Mouse (Mus musculus): ENCODE measurements around the gene Psg27. TPM values are rescaled to one million over a fixed set of nuclear protein-coding genes. Genes with fewer than 3 reads are reported as not detected.

Gene Psg27
- polyA plus RNA-seq, 1 experiment from 2014 or later: not detected

DNA sequence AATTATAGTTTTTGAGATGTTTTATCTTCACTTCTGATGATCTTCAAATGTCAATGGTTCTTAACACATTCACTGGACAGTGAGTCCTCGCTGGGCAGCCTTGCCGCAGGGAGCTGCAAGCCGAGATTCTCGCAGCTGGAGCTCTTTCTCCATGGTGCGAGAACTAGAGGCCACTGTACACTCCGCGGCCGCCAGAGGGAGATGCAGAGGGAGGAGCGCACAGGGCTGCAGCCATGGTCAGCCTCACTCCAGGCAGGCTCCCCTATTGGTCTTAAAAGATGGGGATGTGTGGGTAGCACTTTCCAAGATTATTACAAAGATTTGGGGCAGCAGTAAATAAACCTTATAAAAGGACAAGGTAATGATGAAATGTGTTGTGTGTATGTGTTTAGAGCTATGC, 55.6 kb downstream of the Psg27 start:
- H3K9ac ChIP-seq (ENCODE audit: low read depth, low read length): no peak overlapping the region
- no peak overlapping the region for H3K4me3 ChIP-seq (ENCODE audit: low read depth, low read length)
- no peak overlapping the region for H3K27ac ChIP-seq (replicated peaks; ENCODE audit: low read depth, low read length)
- H3K9me3 ChIP-seq (ENCODE audit: control insufficient read depth, low read length): no peaks in the 10 kb centered on the region
- H3K4me1 ChIP-seq (ENCODE audit: control insufficient read depth, insufficient read depth, low read length): no peaks in the 10 kb centered on the region
- WGBS: 18% methylated on average over 9 of the region's 9 CpGs
- no peak for DNase-seq (ENCODE audit: low spot score)
- no peaks in the 10 kb centered on the region for H3K36me3 ChIP-seq (ENCODE audit: control insufficient read depth, insufficient read depth, low read length)
- no peak overlapping the region for H3K4me2 ChIP-seq (ENCODE audit: low read depth, low read length)
- H3K27me3 ChIP-seq (replicated peaks; ENCODE audit: control insufficient read depth, insufficient read depth, low read length): no peaks in the 10 kb centered on the region
- no peak for ATAC-seq (ENCODE audit: low read depth)

Other genes with a start within 250 kb of the Psg27 start
- gene Psg18, start 212.3 kb downstream of the Psg27 start, polyA plus RNA-seq (2014; fragmentation: Nextera tagmentation; extraction: Ambion mirVana): not detected in 2 replicates
- not detected in 2 replicates for gene Psg28, start 135.3 kb downstream of the Psg27 start, polyA plus RNA-seq (2014; fragmentation: Nextera tagmentation; extraction: Ambion mirVana)
- gene Psg26, start 83.1 kb downstream of the Psg27 start, polyA plus RNA-seq (2014; fragmentation: Nextera tagmentation; extraction: Ambion mirVana): not detected in 2 replicates
- gene Psg25, start 35.0 kb downstream of the Psg27 start, polyA plus RNA-seq (2014; fragmentation: Nextera tagmentation; extraction: Ambion mirVana): not detected in 2 replicates
- not detected in 2 replicates for gene Psg23, start 49.2 kb upstream of the Psg27 start, polyA plus RNA-seq (2014; fragmentation: Nextera tagmentation; extraction: Ambion mirVana)
- not detected in 2 replicates for gene Psg21, start 89.4 kb upstream of the Psg27 start, polyA plus RNA-seq (2014; fragmentation: Nextera tagmentation; extraction: Ambion mirVana)
- gene Psg20, start 118.9 kb upstream of the Psg27 start, polyA plus RNA-seq (2014; fragmentation: Nextera tagmentation; extraction: Ambion mirVana): not detected in 2 replicates
- gene Psg22, start 150.8 kb upstream of the Psg27 start, polyA plus RNA-seq (2014; fragmentation: Nextera tagmentation; extraction: Ambion mirVana): not detected in 2 replicates
- gene Psg19, start 231.2 kb upstream of the Psg27 start, polyA plus RNA-seq (2014; fragmentation: Nextera tagmentation; extraction: Ambion mirVana): not detected in 2 replicates

All from embryonic facial prominence, embryonic 14.5 days (tissue).